Mouse (Mus musculus): ENCODE measurements at regions not wholly inside any gene's neighbourhood (a gene's known extent, or its start where the extent isn't known, plus 50 kb on each side); places are given as distances from the start of the nearest gene placed in this dataset.

DNA sequence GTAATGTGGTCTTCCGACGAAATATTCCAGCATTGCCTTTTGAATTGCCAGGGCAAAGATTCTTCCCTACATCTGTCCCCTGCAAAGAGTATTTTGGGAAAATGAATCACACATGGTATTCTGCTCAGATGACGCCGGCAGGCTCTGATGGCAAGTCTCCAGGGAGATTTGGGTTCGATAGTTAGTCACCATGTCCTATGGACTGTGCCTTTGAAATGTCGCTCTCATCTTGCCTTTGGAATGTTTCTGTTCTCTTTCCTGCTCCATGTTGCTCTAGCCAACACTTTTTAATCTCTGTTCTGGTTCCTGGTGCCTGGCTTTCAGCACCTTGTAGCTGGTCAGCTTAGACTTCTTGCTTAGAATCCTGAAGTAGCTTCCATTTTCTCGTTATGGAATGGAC, 252.3 kb downstream of the Itga8 start:
- no peak for DNase-seq

DNA sequence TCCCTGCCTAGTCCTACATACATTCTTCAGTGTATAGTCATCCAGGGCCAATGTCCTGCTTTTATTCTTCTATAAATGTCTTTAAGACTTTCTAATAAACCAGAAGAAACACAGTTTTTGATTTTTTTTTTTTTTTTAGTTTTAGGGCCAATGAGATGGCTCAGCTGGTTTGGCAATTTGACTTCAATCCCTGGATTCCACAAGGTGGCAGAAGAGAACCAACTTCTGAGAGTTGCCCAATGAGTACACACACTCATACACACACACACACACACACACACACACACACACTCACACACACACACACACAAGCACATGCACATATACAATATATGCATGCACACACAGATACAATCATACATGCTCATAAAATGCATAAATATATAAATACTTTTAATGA, 251.8 kb downstream of the Itga8 start:
- no peak for DNase-seq

DNA sequence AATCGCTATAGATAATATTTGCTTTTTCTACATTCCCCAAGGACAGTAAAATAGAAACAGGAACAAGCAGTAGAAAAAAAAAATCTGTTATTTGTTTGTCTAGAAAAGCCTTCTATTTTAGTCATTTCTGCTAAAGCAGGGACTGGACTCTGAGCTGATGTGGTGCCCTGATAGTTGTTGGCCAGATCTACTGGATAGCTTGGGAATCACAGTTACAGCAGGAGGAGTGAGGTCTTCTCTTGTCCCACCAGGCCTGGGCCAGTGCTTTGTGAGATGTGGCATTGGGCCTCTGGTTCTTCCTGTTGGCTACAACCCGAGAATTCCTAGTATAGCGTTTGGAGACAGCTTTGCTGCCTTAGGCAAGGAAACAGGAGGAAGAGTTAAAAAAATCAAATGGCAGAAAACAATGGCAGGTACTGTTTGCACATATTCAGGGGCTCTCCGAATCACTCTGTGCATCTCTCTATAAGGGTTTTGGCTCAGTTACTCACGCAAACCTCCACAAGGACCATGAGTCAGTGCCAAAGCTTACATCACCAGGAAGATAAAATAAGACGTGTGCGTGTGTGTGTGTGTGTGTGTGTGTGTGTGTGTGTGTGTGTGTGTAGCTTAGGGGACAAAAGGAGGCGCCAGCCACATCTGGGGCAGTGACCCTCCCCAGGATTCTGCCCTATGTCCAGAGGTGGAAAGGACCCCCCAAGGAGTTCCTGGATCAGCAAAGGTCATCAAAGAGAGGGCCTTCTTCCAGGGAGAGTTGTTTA, 248.1 kb downstream of the Itga8 start:
- no peak for DNase-seq

DNA sequence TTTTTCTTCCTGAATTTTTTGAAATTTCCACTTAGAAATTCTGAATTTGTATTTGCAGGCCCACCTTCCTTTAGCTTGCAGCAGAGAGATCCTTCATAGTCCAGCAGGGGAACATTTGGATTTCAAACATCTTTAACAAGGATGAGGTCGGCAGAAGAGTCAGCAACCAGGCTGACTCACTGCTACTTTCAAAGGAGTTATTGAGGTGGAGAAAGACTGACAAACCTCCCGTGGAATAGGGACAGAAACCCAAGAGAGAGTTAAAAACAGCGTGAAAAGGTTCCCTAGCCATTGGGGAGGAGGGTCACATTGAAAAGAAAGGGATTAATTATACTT, 247.6 kb downstream of the Itga8 start:
- DNase-seq = no peak
